ENCODE assay signal across 16 mouse cellular contexts in the genomic region with DNA sequence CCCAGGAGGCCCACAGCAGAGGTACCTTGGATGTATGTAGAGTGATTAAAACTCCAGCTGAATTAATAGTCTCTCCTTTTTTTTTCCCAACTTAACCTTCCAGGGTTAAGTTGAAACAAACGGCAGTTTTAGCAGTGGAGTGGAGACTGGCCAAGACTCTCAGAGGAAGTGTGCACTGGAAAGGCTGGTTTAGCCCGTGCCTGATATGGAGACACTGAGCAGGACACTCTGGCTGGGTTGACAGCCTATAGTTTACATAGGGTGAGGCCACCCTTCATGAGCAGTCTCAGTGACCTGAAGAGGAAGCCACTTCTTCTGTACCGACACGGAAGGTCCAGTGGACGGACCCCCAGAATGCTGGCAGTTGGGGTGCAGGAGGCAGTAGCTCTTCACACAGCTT. TPM values are rescaled to one million over a fixed set of nuclear protein-coding genes. Genes with fewer than 3 reads are reported as not detected.
DNase-seq lines count a peak whose midpoint lies in the region; ATAC-seq and TF ChIP-seq lines count a peak whose summit lies in the region.
"Had no signal": no experiment of that assay in that cellular context is flagged by ENCODE, and none has a peak within 500 bp of the region (broad histone marks: within the 10 kb centered on the region; RNA-seq: fewer than 3 reads in every experiment).

No protein-coding gene starts in this region.

- no peak for TF ChIP-seq CTCF in liver, adult 2 months (IDR thresholded peaks at IDR 0.05; ENCODE audit: low read depth, low read length)

- no peaks in the 10 kb centered on the region; the same call in 1 of the 2 replicates for H3K79me2 ChIP-seq in liver, adult 2 months (ENCODE audit: control insufficient read depth, insufficient read depth, low read length)

- H3K9ac ChIP-seq in liver, adult 2 months (ENCODE audit: low read depth, low read length) = peak overlapping the region; percentile 52
- H3K9ac ChIP-seq in liver, embryonic 12.5 days = no peak overlapping the region
- peak overlapping the region; percentile 37 for H3K9ac ChIP-seq in intestine, embryonic 16.5 days (ENCODE audit: low read depth, low read length)
- H3K9ac ChIP-seq: forebrain, embryonic 13.5 days; forebrain, postnatal 0 days; heart, embryonic 15.5 days; hindbrain, embryonic 15.5 days had no signal

- WGBS in liver, adult 2 months = 56% methylated on average over 5 of the region's 5 CpGs
- 61% methylated on average over 5 of the region's 5 CpGs for WGBS in liver, embryonic 12.5 days (ENCODE audit: insufficient replicate concordance)
- 44% methylated on average over 5 of the region's 5 CpGs for WGBS in intestine, embryonic 16.5 days

- DNase-seq in liver, adult 2 months (ENCODE audit: extremely low read depth, low read depth, low spot score) = no peak
- no peak for DNase-seq in layer of hippocampus, adult 9-11 months
- no peak for DNase-seq in T-cell, adult 2 months (ENCODE audit: low spot score)
- DNase-seq: adrenal gland, postnatal 25 days; cerebellum, adult 2 months; cerebellum, postnatal 10 days; forebrain, postnatal 0 days; gastrocnemius, postnatal 14 days had no signal

- peaks cover 22% of the 10 kb centered on the region; the same call in 1 of the 2 replicates for H3K36me3 ChIP-seq in liver, adult 2 months (ENCODE audit: control insufficient read depth, insufficient read depth, low read length)
- H3K36me3 ChIP-seq in liver, embryonic 12.5 days = no peaks in the 10 kb centered on the region
- H3K36me3 ChIP-seq in intestine, embryonic 16.5 days (ENCODE audit: control insufficient read depth, insufficient read depth, low read length) = no peaks in the 10 kb centered on the region
- H3K36me3 ChIP-seq: embryonic facial prominence, embryonic 10.5 days; heart, embryonic 15.5 days; hindbrain, embryonic 15.5 days had no signal

- peak overlapping the region; percentile 93 for H3K27ac ChIP-seq in liver, adult 2 months (replicated peaks; ENCODE audit: insufficient read depth, low read depth, low read length)
- H3K27ac ChIP-seq in liver, embryonic 12.5 days = no peak overlapping the region
- peak overlapping the region; percentile 100 for H3K27ac ChIP-seq in brown adipose tissue, adult 24 weeks (replicated peaks; ENCODE audit: low read depth, low read length)
- peak overlapping the region; percentile 75 for H3K27ac ChIP-seq in intestine, embryonic 16.5 days (ENCODE audit: low read length)
- H3K27ac ChIP-seq: embryonic facial prominence, embryonic 10.5 days; forebrain, embryonic 13.5 days; heart, embryonic 15.5 days; hindbrain, embryonic 15.5 days had no signal

- no peaks in the 10 kb centered on the region for H3K9me3 ChIP-seq in liver, embryonic 12.5 days (replicated peaks)
- H3K9me3 ChIP-seq in intestine, embryonic 16.5 days (ENCODE audit: control insufficient read depth, low read length) = no peaks in the 10 kb centered on the region
- H3K9me3 ChIP-seq: embryonic facial prominence, embryonic 10.5 days; forebrain, embryonic 13.5 days; heart, embryonic 15.5 days; hindbrain, embryonic 15.5 days had no signal

- TF ChIP-seq POLR2A in liver, adult 2 months (IDR thresholded peaks at IDR 0.05; ENCODE audit: extremely low read depth, insufficient read depth, low read length) = no peak

- ATAC-seq in liver, embryonic 12.5 days = no peak
- ATAC-seq in intestine, embryonic 16.5 days = no peak
- ATAC-seq: forebrain, embryonic 13.5 days; forebrain, postnatal 0 days had no signal

- H3K4me3 ChIP-seq in liver, adult 2 months (ENCODE audit: insufficient read depth, low read depth, low read length) = no peak overlapping the region
- H3K4me3 ChIP-seq in liver, embryonic 12.5 days = no peak overlapping the region
- no peak overlapping the region for H3K4me3 ChIP-seq in brown adipose tissue, adult 24 weeks (ENCODE audit: insufficient read depth, low read depth, low read length)
- no peak overlapping the region for H3K4me3 ChIP-seq in intestine, embryonic 16.5 days (ENCODE audit: low read length)
- H3K4me3 ChIP-seq: embryonic facial prominence, embryonic 10.5 days; forebrain, embryonic 13.5 days; heart, embryonic 15.5 days; hindbrain, embryonic 15.5 days had no signal

- H3K4me2 ChIP-seq in liver, embryonic 12.5 days = no peak overlapping the region
- no peak overlapping the region for H3K4me2 ChIP-seq in intestine, embryonic 16.5 days (ENCODE audit: low read depth, low read length)
- H3K4me2 ChIP-seq: forebrain, embryonic 13.5 days; heart, embryonic 15.5 days; hindbrain, embryonic 15.5 days had no signal

- no peaks in the 10 kb centered on the region for H3K27me3 ChIP-seq in liver, adult 2 months (ENCODE audit: control insufficient read depth, insufficient read depth, low read length)
- peaks cover 4% of the 10 kb centered on the region; the same call in 1 of the 2 replicates for H3K27me3 ChIP-seq in liver, embryonic 12.5 days (replicated peaks)
- H3K27me3 ChIP-seq in intestine, embryonic 16.5 days (replicated peaks; ENCODE audit: control insufficient read depth, insufficient read depth, low read length) = no peaks in the 10 kb centered on the region
- H3K27me3 ChIP-seq: forebrain, embryonic 13.5 days; heart, embryonic 15.5 days; hindbrain, embryonic 15.5 days had no signal

- peaks cover 32% of the 10 kb centered on the region for H3K4me1 ChIP-seq in liver, adult 2 months (ENCODE audit: control insufficient read depth, insufficient read depth, low read length)
- no peaks in the 10 kb centered on the region for H3K4me1 ChIP-seq in liver, embryonic 12.5 days
- H3K4me1 ChIP-seq in brown adipose tissue, adult 24 weeks (ENCODE audit: control insufficient read depth, insufficient read depth, insufficient read length, low read length) = peaks cover 9% of the 10 kb centered on the region
- H3K4me1 ChIP-seq in intestine, embryonic 16.5 days (ENCODE audit: control insufficient read depth, insufficient read depth, low read length) = peaks cover 29% of the 10 kb centered on the region
- H3K4me1 ChIP-seq: embryonic facial prominence, embryonic 10.5 days; forebrain, embryonic 13.5 days; hindbrain, embryonic 15.5 days had no signal

RNA-seq across cellular contexts. Expression of a gene that starts 1.5 kb away (rescaled TPM):
- 2,468 and 2,488 TPM in 2 replicates for total RNA-seq in liver, adult 2 months (2014; rRNA removed)
- 240 and 585 TPM in 2 replicates for polyA plus RNA-seq in liver, adult 2 months (2012; rRNA removed)
- 0.07 and 0.20 TPM in 2 replicates for polyA plus RNA-seq in liver, embryonic 12.5 days (2016; fragmentation: Nextera tagmentation; extraction: Ambion mirVana)
- polyA plus RNA-seq in brown adipose tissue, adult 24 weeks (2012; ENCODE audit: insufficient read depth, insufficient read length, missing spikeins) = 1,317 and 1,888 TPM in 2 replicates
- 14.0 and 19.7 TPM in 2 replicates for polyA plus RNA-seq in intestine, embryonic 16.5 days (2015; fragmentation: Nextera tagmentation; extraction: Ambion mirVana)
- total RNA-seq: forebrain, postnatal 0 days had no signal
- polyA plus RNA-seq: cerebellum, adult 2 months; embryonic facial prominence, embryonic 10.5 days; forebrain, embryonic 13.5 days; forebrain, postnatal 0 days; hindbrain, embryonic 11.5 days; hindbrain, embryonic 15.5 days had no signal

RNA-seq across cellular contexts. Expression of a gene that starts 32.0 kb away (rescaled TPM):
- total RNA-seq in liver, adult 2 months (2014; rRNA removed) = 0.27 and 0.46 TPM in 2 replicates
- 0.10 and 0.20 TPM in 2 replicates for polyA plus RNA-seq in liver, adult 2 months (2012; rRNA removed)
- 0.04 and 0.06 TPM in 2 replicates for polyA plus RNA-seq in liver, embryonic 12.5 days (2016; fragmentation: Nextera tagmentation; extraction: Ambion mirVana)
- 0.55 TPM in 1 of 2 replicates, not detected in the other for polyA plus RNA-seq in brown adipose tissue, adult 24 weeks (2012; ENCODE audit: insufficient read depth, insufficient read length, missing spikeins)
- 0.22 and 0.23 TPM in 2 replicates for polyA plus RNA-seq in intestine, embryonic 16.5 days (2015; fragmentation: Nextera tagmentation; extraction: Ambion mirVana)
- total RNA-seq: forebrain, postnatal 0 days; gastrocnemius, postnatal 14 days had no signal
- polyA plus RNA-seq: cerebellum, adult 2 months had no signal

Comparison
In these comparisons a context has a peak if more than half of its experiments do, and no peak if none do; other contexts are left out.
1. RNA of a gene that starts 1.5 kb away (polyA plus RNA-seq): 1,317 to 1,888 TPM in brown adipose tissue, adult 24 weeks and 240 to 585 TPM in liver, adult 2 months; 14.0 to 19.7 TPM in intestine, embryonic 16.5 days and 0.07 to 0.20 TPM in liver, embryonic 12.5 days; every median in the first group is over 10 times any median in the second.